Mouse (Mus musculus): Measurements from ENCODE around the gene Lrmda. TPM values are rescaled to one million over a fixed set of nuclear protein-coding genes. Genes with fewer than 3 reads are reported as not detected.
A peak's percentile ranks its signal among the peaks of the same experiment; 100 is the strongest.

The Lrmda gene
- total RNA-seq, 2 experiments from 2014 or later = 0.66 to 0.97 TPM

- intact Hi-C loops (cut with DNase I) = no loop called here
- no peak for DNase-seq (ENCODE audit: low spot score in 2 of 2)
Measured at GRCm38 (mm10) chr14:22707958-22708701, 688.6 kb downstream of the Lrmda start.

GRCm38 (mm10) chr14:22710071-22710661 is 690.7 kb downstream of the Lrmda start:
- intact Hi-C loops (cut with DNase I) = no loop called here
- DNase-seq (ENCODE audit: low spot score in 2 of 2) = no peak

GRCm38 (mm10) chr14:22712388-22712787 is 692.9 kb downstream of the Lrmda start:
- DNase-seq (ENCODE audit: low spot score in 2 of 2) = no peak
- intact Hi-C loops (cut with DNase I) = no loop called here

- intact Hi-C loops (cut with DNase I) = no loop called here
- DNase-seq (ENCODE audit: low spot score in 2 of 2) = no peak
Measured at GRCm38 (mm10) chr14:22715581-22716378, 696.3 kb downstream of the Lrmda start.

- intact Hi-C loops (cut with DNase I) = no loop called here
Measured at GRCm38 (mm10) chr14:22719968-22720367, 700.5 kb downstream of the Lrmda start.

GRCm38 (mm10) chr14:22721845-22722244 is 702.3 kb downstream of the Lrmda start:
- intact Hi-C loops (cut with DNase I) = no loop called here
- DNase-seq (ENCODE audit: low spot score in 2 of 2) = no peak

More at GRCm38 (mm10) chr14:22719968-22720367, 700.5 kb downstream of the Lrmda start:
- DNase-seq (ENCODE audit: low spot score in 2 of 2) = no peak

- no peak for DNase-seq (ENCODE audit: low spot score in 2 of 2)
- intact Hi-C loops (cut with DNase I) = no loop called here
Measured at GRCm38 (mm10) chr14:22727548-22727947, 708.0 kb downstream of the Lrmda start.

- DNase-seq (ENCODE audit: low spot score in 2 of 2) = no peak
- intact Hi-C loops (cut with DNase I) = no loop called here
Measured at GRCm38 (mm10) chr14:22728611-22729223, 709.2 kb downstream of the Lrmda start.

- intact Hi-C loops (cut with DNase I) = no loop called here
- DNase-seq (ENCODE audit: low spot score in 2 of 2) = no peak
Measured at GRCm38 (mm10) chr14:22738603-22739002, 719.1 kb downstream of the Lrmda start.

GRCm38 (mm10) chr14:22742527-22742926 is 723.0 kb downstream of the Lrmda start:
- no peak for DNase-seq (ENCODE audit: low spot score in 2 of 2)

GRCm38 (mm10) chr14:22743264-22743663 is 723.8 kb downstream of the Lrmda start:
- intact Hi-C loops (cut with DNase I) = no loop called here
- no peak for DNase-seq (ENCODE audit: low spot score in 2 of 2)

More at GRCm38 (mm10) chr14:22742527-22742926, 723.0 kb downstream of the Lrmda start:
- intact Hi-C loops (cut with DNase I) = no loop called here

GRCm38 (mm10) chr14:22744701-22745100 is 725.2 kb downstream of the Lrmda start:
- intact Hi-C loops (cut with DNase I) = no loop called here
- DNase-seq (ENCODE audit: low spot score in 2 of 2) = no peak

GRCm38 (mm10) chr14:22745263-22745881 is 725.9 kb downstream of the Lrmda start:
- intact Hi-C loops (cut with DNase I) = no loop called here

GRCm38 (mm10) chr14:22745882-22746480 is 726.5 kb downstream of the Lrmda start:
- no peak for DNase-seq (ENCODE audit: low spot score in 2 of 2)
- intact Hi-C loops (cut with DNase I) = no loop called here

More at GRCm38 (mm10) chr14:22745263-22745881, 725.9 kb downstream of the Lrmda start:
- no peak for DNase-seq (ENCODE audit: low spot score in 2 of 2)

GRCm38 (mm10) chr14:22747816-22748215 is 728.3 kb downstream of the Lrmda start:
- intact Hi-C loops (cut with DNase I) = no loop called here
- no peak for DNase-seq (ENCODE audit: low spot score in 2 of 2)

GRCm38 (mm10) chr14:22750409-22750808 is 730.9 kb downstream of the Lrmda start:
- intact Hi-C loops (cut with DNase I) = no loop called here
- DNase-seq (ENCODE audit: low spot score in 2 of 2) = no peak

- intact Hi-C loops (cut with DNase I) = no loop called here
- DNase-seq (ENCODE audit: low spot score in 2 of 2) = peak; percentile 32 to 50
Measured at GRCm38 (mm10) chr14:22751290-22751689, 731.8 kb downstream of the Lrmda start.

- intact Hi-C loops (cut with DNase I) = no loop called here
Measured at GRCm38 (mm10) chr14:22754633-22755032, 735.1 kb downstream of the Lrmda start.

GRCm38 (mm10) chr14:22757493-22757892 is 738.0 kb downstream of the Lrmda start:
- intact Hi-C loops (cut with DNase I) = no loop called here
- no peak for DNase-seq (ENCODE audit: low spot score in 2 of 2)

More at GRCm38 (mm10) chr14:22754633-22755032, 735.1 kb downstream of the Lrmda start:
- no peak for DNase-seq (ENCODE audit: low spot score in 2 of 2)
